Mouse (Mus musculus): ENCODE data around the gene Iqcd.

- TF ChIP-seq POLR2A (IDR thresholded peaks at IDR 0.05; ENCODE audit: low read depth, low read length) (no peak), CTCF (conservative IDR thresholded peaks at IDR 0.05; ENCODE audit: insufficient read depth, insufficient read length, low read depth, low read length) (no peak)
These were observed 24.9 kb upstream of the Iqcd start for GRCm38 (mm10) chr5:120563914-120564311.
